ENCODE assay signal across 11 mouse cellular contexts in genomic region chr7:44724316-44724715, GRCm38 (mm10). TPM values are rescaled to one million over a fixed set of nuclear protein-coding genes. Genes with fewer than 3 reads are reported as not detected.
DNase-seq lines count a peak whose midpoint lies in the region; ATAC-seq and TF ChIP-seq lines count a peak whose summit lies in the region.
"Had no signal": no experiment of that assay in that cellular context is flagged by ENCODE, and none has a peak within 500 bp of the region (broad histone marks: within the 10 kb centered on the region; RNA-seq: fewer than 3 reads in every experiment).

No protein-coding gene starts in this region.

- H3K4me2 ChIP-seq in kidney, postnatal 0 days (ENCODE audit: low read length) = no peak overlapping the region
- H3K4me2 ChIP-seq: forebrain, embryonic 15.5 days; lung, embryonic 15.5 days had no signal

- peak; percentile 63 for TF ChIP-seq CTCF in kidney, postnatal 0 days (IDR thresholded peaks at IDR 0.05; ENCODE audit: low read depth)

- 24% methylated on average over 7 of the region's 7 CpGs for WGBS in kidney, postnatal 0 days

- H3K27ac ChIP-seq in kidney, postnatal 0 days = no peak overlapping the region
- H3K27ac ChIP-seq: forebrain, embryonic 15.5 days; lung, embryonic 15.5 days had no signal

- DNase-seq in kidney, postnatal 0 days (ENCODE audit: low spot score) = peak; percentile 45
- no peak for DNase-seq in kidney, postnatal 14 days
- peak; percentile 8 for DNase-seq in right cerebral cortex, postnatal 4 days
- DNase-seq in right cerebral cortex, postnatal 25 days = no peak
- peak; percentile 46 for DNase-seq in R1 (ENCODE audit: low read depth, low spot score)
- peak; percentile 56 for DNase-seq in retina, embryonic 14.5 days (ENCODE audit: low spot score)
- no peak for DNase-seq in left cerebral cortex, postnatal 10 days (ENCODE audit: extremely low spot score in 1 of 2, low spot score in 2 of 2)
- DNase-seq in gastrocnemius, adult 18-20 months (ENCODE audit: low spot score) = no peak
- DNase-seq: kidney, adult 8-10 months had no signal

- no peaks in the 10 kb centered on the region for H3K36me3 ChIP-seq in kidney, postnatal 0 days (ENCODE audit: insufficient read depth, low read length)
- H3K36me3 ChIP-seq: forebrain, embryonic 15.5 days; lung, embryonic 15.5 days had no signal

- intact Hi-C loops in left cerebral cortex, postnatal 10 days (cut with DNase I) = loop anchor here (2.0 kb wide), 1 partner anchor 100 kb away; no protein-coding TSS in a partner anchor

- no peaks in the 10 kb centered on the region for H3K27me3 ChIP-seq in kidney, postnatal 0 days (ENCODE audit: insufficient read depth, low read length)
- H3K27me3 ChIP-seq: forebrain, embryonic 15.5 days; lung, embryonic 15.5 days had no signal

- H3K9me3 ChIP-seq in kidney, postnatal 0 days (replicated peaks; ENCODE audit: low read length) = no peaks in the 10 kb centered on the region
- H3K9me3 ChIP-seq: forebrain, embryonic 15.5 days; lung, embryonic 15.5 days had no signal

- no peak overlapping the region for H3K4me3 ChIP-seq in kidney, postnatal 0 days (replicated peaks; ENCODE audit: low read depth, low read length)
- H3K4me3 ChIP-seq: forebrain, embryonic 15.5 days; lung, embryonic 15.5 days had no signal

- no peaks in the 10 kb centered on the region for H3K4me1 ChIP-seq in kidney, postnatal 0 days (replicated peaks; ENCODE audit: insufficient read depth, low read length)
- H3K4me1 ChIP-seq: forebrain, embryonic 15.5 days had no signal

- H3K9ac ChIP-seq in kidney, postnatal 0 days (ENCODE audit: low read depth, low read length) = no peak overlapping the region
- H3K9ac ChIP-seq: forebrain, embryonic 15.5 days; lung, embryonic 15.5 days had no signal

- ATAC-seq in kidney, postnatal 0 days (replicated peaks; ENCODE audit: low FRiP score, low read depth) = no peak
- ATAC-seq: forebrain, embryonic 15.5 days had no signal

RNA-seq across cellular contexts. Expression of gene Izumo2, which starts 15.8 kb away (rescaled TPM):
- not detected in 2 replicates for polyA plus RNA-seq in kidney, postnatal 0 days (2015; fragmentation: Nextera tagmentation; extraction: Ambion mirVana)
- not detected for total RNA-seq in left cerebral cortex, postnatal 10 days (2021)
- total RNA-seq in gastrocnemius, adult 18-20 months (2021) = not detected
- polyA plus RNA-seq: forebrain, embryonic 15.5 days; lung, embryonic 15.5 days had no signal

RNA-seq across cellular contexts. Expression of gene Vrk3, which starts 23.9 kb away (rescaled TPM):
- polyA plus RNA-seq in kidney, postnatal 0 days (2015; fragmentation: Nextera tagmentation; extraction: Ambion mirVana) = 45.3 and 49.3 TPM in 2 replicates
- 10 to 100 TPM; 24.5 to 30.8 TPM for total RNA-seq in left cerebral cortex, postnatal 10 days (2021)
- 10 to 100 TPM; 19.5 to 19.8 TPM for total RNA-seq in gastrocnemius, adult 18-20 months (2021)

RNA-seq across cellular contexts. Expression of gene Zfp473, which starts 26.5 kb away (rescaled TPM):
- 0.87 and 0.89 TPM in 2 replicates for polyA plus RNA-seq in kidney, postnatal 0 days (2015; fragmentation: Nextera tagmentation; extraction: Ambion mirVana)
- total RNA-seq in left cerebral cortex, postnatal 10 days (2021) = under 1 TPM; 0.79 to 0.81 TPM
- not detected for total RNA-seq in gastrocnemius, adult 18-20 months (2021)

RNA-seq across cellular contexts. Expression of gene Myh14, which starts 53.7 kb away (rescaled TPM):
- 2.5 and 3.6 TPM in 2 replicates for polyA plus RNA-seq in kidney, postnatal 0 days (2015; fragmentation: Nextera tagmentation; extraction: Ambion mirVana)
- 1 to 10 TPM; 9.1 to 9.7 TPM for total RNA-seq in left cerebral cortex, postnatal 10 days (2021)
- total RNA-seq in gastrocnemius, adult 18-20 months (2021) = 10 to 100 TPM; 43.2 to 45.2 TPM

Comparison
In these comparisons a context has a peak if more than half of its experiments do, and no peak if none do; other contexts are left out.
1. DNase-seq: peak in kidney, postnatal 0 days (single experiment), right cerebral cortex, postnatal 4 days (single experiment), R1 (single experiment) and retina, embryonic 14.5 days (single experiment); none in kidney, postnatal 14 days (single experiment), right cerebral cortex, postnatal 25 days (single experiment), left cerebral cortex, postnatal 10 days (0 of 2) and gastrocnemius, adult 18-20 months (single experiment).